ENCODE assay signal across 8 mouse cellular contexts in the genomic region with DNA sequence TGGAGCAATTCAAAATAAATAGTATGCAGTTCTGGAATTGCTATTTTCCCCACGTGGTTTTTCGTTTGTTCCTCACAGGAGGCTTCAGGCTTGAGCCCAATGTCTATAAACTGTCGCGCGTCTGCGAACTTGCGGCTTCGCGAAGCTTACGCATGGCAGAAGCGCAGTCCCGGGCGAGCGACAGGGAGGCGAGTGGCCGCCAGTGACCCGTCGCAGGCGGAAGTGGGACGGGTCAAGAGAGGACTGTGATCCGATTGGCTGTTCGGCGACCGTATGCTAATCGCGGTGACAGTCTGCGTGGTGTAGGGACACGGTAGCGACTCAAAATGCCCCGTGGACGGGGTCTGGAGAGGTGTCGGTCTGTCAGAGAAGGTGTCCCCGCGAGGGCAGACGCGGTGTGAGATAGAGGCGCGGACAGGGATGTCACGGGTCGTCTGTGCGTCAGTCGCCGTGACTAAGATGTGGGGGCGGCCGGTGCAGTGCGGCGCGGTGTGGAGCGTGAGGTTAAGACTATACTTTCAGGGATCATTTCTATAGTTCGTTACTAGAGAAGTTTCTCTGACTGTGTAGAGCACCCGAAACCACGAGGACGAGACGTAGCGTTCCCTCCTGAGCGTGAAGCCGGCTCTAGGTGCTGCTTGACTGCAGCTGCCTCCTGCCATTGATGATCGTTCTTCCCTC. TPM values are rescaled to one million over a fixed set of nuclear protein-coding genes. Genes with fewer than 3 reads are reported as not detected.
DNase-seq lines count a peak whose midpoint lies in the region; ATAC-seq lines count a peak whose summit lies in the region.
"Not testable (repeated sequence)": the region's sequence is repeated elsewhere in the genome, so short reads cannot be mapped to it uniquely, and the experiment has no call there.

No protein-coding gene starts in this region.

- peak; percentile 85 for DNase-seq in embryo, embryonic 11 days
- peak; percentile 87 for DNase-seq in gastrocnemius, postnatal 14 days
- peak; percentile 78 to 89 for DNase-seq in left cerebral cortex, postnatal 10 days (ENCODE audit: extremely low spot score in 1 of 2, low spot score in 2 of 2)
- DNase-seq in right cerebral cortex, postnatal 10 days (ENCODE audit: low spot score in 2 of 2) = peak; percentile 86 to 91
- peak; percentile 29 for DNase-seq in urinary bladder, postnatal 10 days (ENCODE audit: low spot score)

- intact Hi-C loops in gastrocnemius, postnatal 14 days (cut with DNase I; ENCODE audit: low total_unique reads); left cerebral cortex, postnatal 10 days (cut with DNase I): not testable (repeated sequence)

- ATAC-seq in activated CD4-positive, CD25-positive, alpha-beta regulatory T cell, adult 4 months = peak; percentile 79
- ATAC-seq in inflammation-experienced regulatory T-cells, adult 6 months = peak; percentile 81
- peak; percentile 90 for ATAC-seq in megakaryocyte progenitor cell, adult 5-6 weeks (replicated peaks; ENCODE audit: poor library complexity)

RNA-seq across cellular contexts. Expression of gene Tex14, which starts 57.1 kb away (rescaled TPM):
- under 1 TPM; 0.22 to 0.58 TPM for polyA plus RNA-seq in activated CD4-positive, CD25-positive, alpha-beta regulatory T cell, adult 4 months (2017; shearing (Covaris generic))
- under 1 TPM; 0.53 to 0.59 TPM for total RNA-seq in gastrocnemius, postnatal 14 days (2021)
- under 1 TPM in 2 of 3 experiments, not detected in 1; 0.34 to 0.60 TPM for polyA plus RNA-seq in inflammation-experienced regulatory T-cells, adult 6 months (2017; shearing (Covaris generic))
- under 1 TPM; 0.36 to 0.56 TPM for total RNA-seq in left cerebral cortex, postnatal 10 days (2021)
- 0.07 and 2.4 TPM in 2 replicates for total RNA-seq in megakaryocyte progenitor cell, adult 5-6 weeks (2015)
- 0.27 and 0.29 TPM in 2 replicates for total RNA-seq in megakaryocyte progenitor cell, adult 5-6 weeks (2017)

RNA-seq across cellular contexts. Expression of gene Rad51c, which starts 57.2 kb away (rescaled TPM):
- 1 to 10 TPM; 1.2 to 1.6 TPM for polyA plus RNA-seq in activated CD4-positive, CD25-positive, alpha-beta regulatory T cell, adult 4 months (2017; shearing (Covaris generic))
- under 1 TPM; 0.78 to 0.98 TPM for total RNA-seq in gastrocnemius, postnatal 14 days (2021)
- polyA plus RNA-seq in inflammation-experienced regulatory T-cells, adult 6 months (2017; shearing (Covaris generic)) = 1 to 10 TPM; 1.6 to 5.3 (median 2.1) TPM
- 1 to 10 TPM; 3.4 to 4.8 TPM for total RNA-seq in left cerebral cortex, postnatal 10 days (2021)
- total RNA-seq in megakaryocyte progenitor cell, adult 5-6 weeks (2015) = 2.5 and 4.9 TPM in 2 replicates
- total RNA-seq in megakaryocyte progenitor cell, adult 5-6 weeks (2017) = 5.4 and 8.0 TPM in 2 replicates

Comparison
In these comparisons a context has a peak if more than half of its experiments do, and no peak if none do; other contexts are left out.
1. Peak in every context shown above with its lines: DNase-seq and ATAC-seq.
2. DNase-seq: peak in every context shown above with its lines; median percentile 88 in right cerebral cortex, postnatal 10 days; 87 in gastrocnemius, postnatal 14 days; 85 in embryo, embryonic 11 days; 84 in left cerebral cortex, postnatal 10 days; 29 in urinary bladder, postnatal 10 days.